Mouse (Mus musculus): ENCODE data around the gene Traf2.

DNA sequence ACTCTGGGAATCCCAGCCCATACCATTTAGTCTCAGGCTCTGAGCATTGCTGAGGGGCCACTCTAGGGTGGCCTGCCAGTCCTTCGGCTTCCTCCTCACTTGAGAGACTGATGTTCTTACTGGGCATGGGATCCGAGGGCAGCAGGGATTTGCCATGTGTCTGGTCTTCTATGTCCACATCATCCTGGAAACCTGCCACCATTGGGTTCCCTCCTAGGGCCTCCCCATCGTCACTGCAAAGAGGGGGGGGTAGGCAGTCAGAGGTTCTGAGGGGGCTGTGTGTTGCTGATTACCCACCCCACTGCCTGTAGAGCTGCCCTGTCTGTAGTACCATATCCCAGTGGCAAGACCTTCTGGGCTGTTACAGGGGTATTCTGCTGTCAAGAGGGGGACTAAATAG is 38.9 kb upstream of the Traf2 start:
- no peak for TF ChIP-seq CTCF (IDR thresholded peaks at IDR 0.05; ENCODE audit: insufficient read depth, low read length)
- TF ChIP-seq POLR2A (IDR thresholded peaks at IDR 0.05; ENCODE audit: borderline replicate concordance, extremely low read depth, low read depth, low read length) = no peak
